Mouse (Mus musculus): ENCODE data around the gene Auts2.

GRCm38 (mm10) chr5:132168224-132168623 lies 374.9 kb downstream of the Auts2 start:
- TF ChIP-seq POLR2A (IDR thresholded peaks at IDR 0.05; ENCODE audit: borderline replicate concordance, extremely low read depth, low read depth, low read length) (no peak), CTCF (IDR thresholded peaks at IDR 0.05; ENCODE audit: insufficient read depth, low read length) (no peak)

Data from lung, adult 2 months (tissue).